Mouse (Mus musculus): ENCODE results near the gene Gm5678.
"Not testable (repeated sequence)": the region's sequence is repeated elsewhere in the genome, so short reads cannot be mapped to it uniquely, and the experiment has no call there.

The Gm5678 gene

GRCm38 (mm10) chr16:93608731-93609130, 19.2 kb upstream of the Gm5678 start:
- DNase-seq (ENCODE audit: low spot score in 2 of 2): no peak

GRCm38 (mm10) chr16:93609796-93610195, 18.1 kb upstream of the Gm5678 start:
- DNase-seq (ENCODE audit: low spot score in 2 of 2): no peak

- DNase-seq (ENCODE audit: low spot score in 2 of 2): no peak
Observed at GRCm38 (mm10) chr16:93610961-93611360, 16.9 kb upstream of the Gm5678 start.

GRCm38 (mm10) chr16:93615118-93615870, 12.6 kb upstream of the Gm5678 start:
- peak; percentile 59 to 63 for DNase-seq (ENCODE audit: low spot score in 2 of 2)

- DNase-seq (ENCODE audit: low spot score in 2 of 2): not testable (repeated sequence)
Observed at GRCm38 (mm10) chr16:93623759-93624158, 4.1 kb upstream of the Gm5678 start.

- DNase-seq (ENCODE audit: low spot score in 2 of 2): no peak
Observed at GRCm38 (mm10) chr16:93624671-93625070, 3.2 kb upstream of the Gm5678 start.

GRCm38 (mm10) chr16:93626745-93627144, 1.2 kb upstream of the Gm5678 start:
- DNase-seq (ENCODE audit: low spot score in 2 of 2): no peak

GRCm38 (mm10) chr16:93644006-93644405, 16.1 kb downstream of the Gm5678 start:
- no peak for DNase-seq (ENCODE audit: low spot score in 2 of 2)

GRCm38 (mm10) chr16:93648441-93649183, 20.7 kb downstream of the Gm5678 start:
- no peak for DNase-seq (ENCODE audit: low spot score in 2 of 2)

GRCm38 (mm10) chr16:93667976-93668375, 40.1 kb downstream of the Gm5678 start:
- no peak for DNase-seq (ENCODE audit: low spot score in 2 of 2)

GRCm38 (mm10) chr16:93669521-93669920, 41.6 kb downstream of the Gm5678 start:
- DNase-seq (ENCODE audit: low spot score in 2 of 2): no peak

GRCm38 (mm10) chr16:93670466-93670865, 42.6 kb downstream of the Gm5678 start:
- DNase-seq (ENCODE audit: low spot score in 2 of 2): not testable (repeated sequence)

- no peak for DNase-seq (ENCODE audit: low spot score in 2 of 2)
Observed at GRCm38 (mm10) chr16:93671064-93671463, 43.2 kb downstream of the Gm5678 start.

GRCm38 (mm10) chr16:93676376-93676775, 48.5 kb downstream of the Gm5678 start:
- no peak for DNase-seq (ENCODE audit: low spot score in 2 of 2)

- DNase-seq (ENCODE audit: low spot score in 2 of 2): no peak
Observed at GRCm38 (mm10) chr16:93678206-93678605, 50.3 kb downstream of the Gm5678 start.

- DNase-seq (ENCODE audit: low spot score in 2 of 2): no peak
Observed at GRCm38 (mm10) chr16:93679165-93679564, 51.3 kb downstream of the Gm5678 start.
